Mouse (Mus musculus) retina, embryonic 14.5 days (tissue): Measurements from ENCODE around the gene Pdcd1lg2.

Source experiments
- DNase-seq: peaks from one replicate; pipeline ENCODE4 v3.0.0-alpha.2; 2015; ENCODE audit warnings: low spot score

Gene Pdcd1lg2

GRCm38 (mm10) chr19:29470652-29471051, 59.9 kb downstream of the Pdcd1lg2 start:
- DNase-seq = no peak

- no peak for DNase-seq
Observed at GRCm38 (mm10) chr19:29472424-29472823, 61.7 kb downstream of the Pdcd1lg2 start.

GRCm38 (mm10) chr19:29472946-29473345, 62.2 kb downstream of the Pdcd1lg2 start:
- DNase-seq = no peak

GRCm38 (mm10) chr19:29474803-29475202, 64.1 kb downstream of the Pdcd1lg2 start:
- no peak for DNase-seq

- no peak for DNase-seq
Observed at GRCm38 (mm10) chr19:29475210-29475620, 64.5 kb downstream of the Pdcd1lg2 start.

GRCm38 (mm10) chr19:29478598-29478997, 67.9 kb downstream of the Pdcd1lg2 start:
- DNase-seq = no peak

GRCm38 (mm10) chr19:29481578-29481977, 70.9 kb downstream of the Pdcd1lg2 start:
- DNase-seq = no peak

- DNase-seq = no peak
Observed at GRCm38 (mm10) chr19:29482148-29482547, 71.4 kb downstream of the Pdcd1lg2 start.

- DNase-seq = no peak
Observed at GRCm38 (mm10) chr19:29482637-29483036, 71.9 kb downstream of the Pdcd1lg2 start.

- no peak for DNase-seq
Observed at GRCm38 (mm10) chr19:29483386-29483785, 72.7 kb downstream of the Pdcd1lg2 start.

- DNase-seq = no peak
Observed at GRCm38 (mm10) chr19:29484537-29484936, 73.8 kb downstream of the Pdcd1lg2 start.

- no peak for DNase-seq
Observed at GRCm38 (mm10) chr19:29485257-29485948, 74.7 kb downstream of the Pdcd1lg2 start.

- peak; percentile 42 for DNase-seq
Observed at GRCm38 (mm10) chr19:29486545-29487206, 76.0 kb downstream of the Pdcd1lg2 start.

- DNase-seq = no peak
Observed at GRCm38 (mm10) chr19:29487326-29488072, 76.8 kb downstream of the Pdcd1lg2 start.

GRCm38 (mm10) chr19:29488073-29488390, 77.3 kb downstream of the Pdcd1lg2 start:
- DNase-seq = no peak

- no peak for DNase-seq
Observed at GRCm38 (mm10) chr19:29488420-29488819, 77.7 kb downstream of the Pdcd1lg2 start.

GRCm38 (mm10) chr19:29489785-29490284, 79.1 kb downstream of the Pdcd1lg2 start:
- no peak for DNase-seq

GRCm38 (mm10) chr19:29491467-29491866, 80.7 kb downstream of the Pdcd1lg2 start:
- DNase-seq = no peak

GRCm38 (mm10) chr19:29494454-29494853, 83.7 kb downstream of the Pdcd1lg2 start:
- no peak for DNase-seq

- no peak for DNase-seq
Observed at GRCm38 (mm10) chr19:29496001-29496597, 85.4 kb downstream of the Pdcd1lg2 start.

- DNase-seq = no peak
Observed at GRCm38 (mm10) chr19:29496786-29497557, 86.3 kb downstream of the Pdcd1lg2 start.

- DNase-seq = no peak
Observed at GRCm38 (mm10) chr19:29497874-29498273, 87.2 kb downstream of the Pdcd1lg2 start.
